Mouse (Mus musculus): ENCODE results near the gene Sez6l. TPM values are rescaled to one million over a fixed set of nuclear protein-coding genes. Genes with fewer than 3 reads are reported as not detected.

Sez6l gene
- polyA plus RNA-seq, 1 experiment from 2014 or later, result 0.01 TPM

- POLR2A ChIA-PET, result interaction anchor here (0.6 kb wide), 1 partner anchor 11 kb away, joined by 5 read pairs; no protein-coding TSS in a partner anchor
- CTCF ChIA-PET, result no interaction called here
- peaks cover 10% of the 10 kb centered on the region for H3K27me3 ChIP-seq
- in situ Hi-C loops (cut with MboI; ENCODE audit: low pct_unique_long_range_greater_than_20kb), result no loop called here
- TF ChIP-seq CTCF (IDR thresholded peaks at IDR 0.05), result no peak
- ATAC-seq (no peak), DNase-seq (ENCODE audit: low read depth, low spot score) (no peak)
Observed at GRCm38 (mm10) chr5:112533312-112534075, 43.5 kb downstream of the Sez6l start.

DNA sequence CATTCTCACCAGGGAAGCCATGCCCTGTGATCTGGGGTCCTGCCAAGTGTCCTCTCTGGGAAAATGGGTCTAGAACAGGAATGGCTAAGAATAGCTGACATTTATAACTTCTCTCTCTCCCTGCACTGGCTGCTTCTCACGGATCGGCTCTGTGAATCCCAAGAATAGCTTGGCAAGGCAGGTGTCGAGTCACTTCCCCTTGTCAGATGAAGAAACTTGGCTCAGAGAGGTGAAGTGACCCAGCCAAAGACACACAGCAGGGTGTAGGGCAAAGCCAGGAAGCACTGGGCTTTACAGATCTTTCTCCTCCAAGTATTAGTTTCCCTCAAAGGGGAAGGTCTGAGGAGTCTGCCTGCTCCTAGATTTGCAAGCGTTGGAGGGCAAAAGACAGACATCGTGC, 44.1 kb downstream of the Sez6l start:
- POLR2A ChIA-PET, result no interaction called here

GRCm38 (mm10) chr5:112532210-112532609, 44.8 kb downstream of the Sez6l start:
- ATAC-seq, result no peak
- ChIA-PET CTCF (no interaction called here), POLR2A (no interaction called here)
- peaks cover 10% of the 10 kb centered on the region for H3K27me3 ChIP-seq
- in situ Hi-C loops (cut with MboI; ENCODE audit: low pct_unique_long_range_greater_than_20kb), result no loop called here
- DNase-seq (ENCODE audit: low read depth, low spot score), result no peak
- no peak for TF ChIP-seq CTCF (IDR thresholded peaks at IDR 0.05)

More for the DNA sequence above, 44.1 kb downstream of the Sez6l start:
- CTCF ChIA-PET, result no interaction called here
- H3K27me3 ChIP-seq, result peaks cover 10% of the 10 kb centered on the region
- TF ChIP-seq CTCF (IDR thresholded peaks at IDR 0.05), result no peak
- in situ Hi-C loops (cut with MboI; ENCODE audit: low pct_unique_long_range_greater_than_20kb), result no loop called here
- DNase-seq (ENCODE audit: low read depth, low spot score) (no peak), ATAC-seq (no peak)

DNA sequence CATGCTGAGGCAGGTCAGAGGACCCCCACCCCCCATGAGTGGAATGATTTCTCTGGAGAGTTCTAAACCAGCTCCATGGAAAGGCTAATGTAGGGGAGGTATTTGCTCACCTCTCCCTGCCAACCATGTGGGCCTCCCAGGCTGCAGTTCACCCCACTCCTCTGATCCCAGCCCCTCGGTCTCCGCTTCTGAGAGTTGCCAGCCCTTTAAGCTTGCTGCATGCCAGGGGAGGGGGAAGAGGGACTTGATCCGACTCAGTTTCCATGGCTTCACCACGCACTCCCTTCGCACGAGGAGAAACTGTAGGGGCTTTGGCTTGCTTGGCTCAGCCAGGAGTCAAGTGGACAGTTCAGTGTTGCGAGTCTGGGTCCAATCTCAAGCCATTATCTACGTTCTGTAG, 45.9 kb downstream of the Sez6l start:
- POLR2A ChIA-PET, result no interaction called here
- no peak for TF ChIP-seq CTCF (IDR thresholded peaks at IDR 0.05)
- in situ Hi-C loops (cut with MboI; ENCODE audit: low pct_unique_long_range_greater_than_20kb), result no loop called here

GRCm38 (mm10) chr5:112526936-112527335, 50.0 kb downstream of the Sez6l start:
- DNase-seq (ENCODE audit: low read depth, low spot score) (no peak), ATAC-seq (no peak)
- ChIA-PET CTCF (no interaction called here), POLR2A (no interaction called here)
- TF ChIP-seq CTCF (IDR thresholded peaks at IDR 0.05), result no peak
- in situ Hi-C loops (cut with MboI; ENCODE audit: low pct_unique_long_range_greater_than_20kb), result no loop called here
- H3K27me3 ChIP-seq, result peaks cover 3% of the 10 kb centered on the region

More for the DNA sequence above, 45.9 kb downstream of the Sez6l start:
- H3K27me3 ChIP-seq, result peaks cover 10% of the 10 kb centered on the region
- ATAC-seq (no peak), DNase-seq (ENCODE audit: low read depth, low spot score) (no peak)
- CTCF ChIA-PET, result no interaction called here

- H3K27me3 ChIP-seq, result peaks cover 5% of the 10 kb centered on the region
- ChIA-PET CTCF (interaction anchor here (1.9 kb wide), 1 partner anchor 10 kb away, joined by 4 read pairs; no protein-coding TSS in a partner anchor), POLR2A (no interaction called here)
- DNase-seq (ENCODE audit: low read depth, low spot score) (no peak), ATAC-seq (no peak)
- in situ Hi-C loops (cut with MboI; ENCODE audit: low pct_unique_long_range_greater_than_20kb), result no loop called here
- TF ChIP-seq CTCF (IDR thresholded peaks at IDR 0.05), result no peak
Observed at GRCm38 (mm10) chr5:112526435-112526834, 50.5 kb downstream of the Sez6l start.

DNA sequence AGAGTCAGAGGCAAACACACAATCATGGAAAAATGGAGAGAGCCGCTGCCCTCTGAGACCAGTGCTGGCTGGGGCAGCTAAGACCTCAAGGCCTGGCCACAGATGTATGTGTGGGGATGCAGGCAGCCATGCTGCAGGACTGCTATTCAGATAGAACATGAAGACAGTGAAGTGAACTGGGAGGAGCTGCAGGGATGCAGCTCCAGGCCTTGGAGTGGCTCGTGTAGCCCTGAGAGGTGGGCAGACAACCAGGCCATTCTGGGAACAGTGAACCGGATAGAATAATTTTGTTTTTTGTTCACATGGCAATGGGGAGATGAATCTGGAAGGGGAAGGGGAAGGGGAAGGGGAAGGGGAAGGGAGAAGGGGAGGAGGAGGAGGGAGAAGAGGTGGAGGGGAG, 51.0 kb downstream of the Sez6l start:
- in situ Hi-C loops (cut with MboI; ENCODE audit: low pct_unique_long_range_greater_than_20kb), result no loop called here
- ATAC-seq, result no peak
- no peak for TF ChIP-seq CTCF (IDR thresholded peaks at IDR 0.05)
- ChIA-PET POLR2A (interaction anchor here (0.5 kb wide), 1 partner anchor 542 kb away, joined by 3 read pairs; no protein-coding TSS in a partner anchor), CTCF (interaction anchor here (1.9 kb wide), 1 partner anchor 10 kb away, joined by 4 read pairs; no protein-coding TSS in a partner anchor)
- DNase-seq (ENCODE audit: low read depth, low spot score), result no peak
- H3K27me3 ChIP-seq, result peaks cover 5% of the 10 kb centered on the region

GRCm38 (mm10) chr5:112525271-112525670, 51.7 kb downstream of the Sez6l start:
- in situ Hi-C loops (cut with MboI; ENCODE audit: low pct_unique_long_range_greater_than_20kb), result no loop called here
- ATAC-seq (no peak), DNase-seq (ENCODE audit: low read depth, low spot score) (no peak)
- peaks cover 5% of the 10 kb centered on the region for H3K27me3 ChIP-seq
- CTCF ChIA-PET, result interaction anchor here (1.9 kb wide), 1 partner anchor 9 kb away, joined by 4 read pairs; no protein-coding TSS in a partner anchor
- TF ChIP-seq CTCF (IDR thresholded peaks at IDR 0.05), result no peak
- POLR2A ChIA-PET, result interaction anchor here (0.5 kb wide), 1 partner anchor 542 kb away, joined by 3 read pairs; no protein-coding TSS in a partner anchor

GRCm38 (mm10) chr5:112523796-112524195, 53.2 kb downstream of the Sez6l start:
- DNase-seq (ENCODE audit: low read depth, low spot score) (no peak), ATAC-seq (no peak)
- POLR2A ChIA-PET, result no interaction called here
- in situ Hi-C loops (cut with MboI; ENCODE audit: low pct_unique_long_range_greater_than_20kb), result no loop called here
- CTCF ChIA-PET, result no interaction called here
- TF ChIP-seq CTCF (IDR thresholded peaks at IDR 0.05), result no peak
- H3K27me3 ChIP-seq, result peaks cover 5% of the 10 kb centered on the region

DNA sequence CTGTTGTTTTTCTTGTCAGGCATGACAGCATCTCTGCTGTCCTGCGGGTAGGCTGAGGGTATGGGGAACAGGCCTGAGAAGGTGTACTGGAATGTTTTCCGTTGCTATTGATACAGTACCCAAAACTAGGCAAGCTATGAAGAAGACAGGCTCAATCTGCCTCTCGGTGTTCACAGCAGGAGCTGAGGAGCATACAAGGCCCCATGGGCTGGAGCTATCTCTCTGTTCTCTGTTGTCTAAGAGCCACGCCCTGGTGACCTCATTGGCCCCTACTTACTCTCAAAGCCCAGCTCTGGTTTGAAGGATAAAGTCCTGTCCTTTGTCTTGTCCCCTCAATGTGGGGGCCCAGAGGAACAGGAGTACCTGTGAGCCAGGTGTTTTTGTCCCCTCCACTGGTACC, 53.7 kb downstream of the Sez6l start:
- ChIA-PET CTCF (no interaction called here), POLR2A (no interaction called here)
- in situ Hi-C loops (cut with MboI; ENCODE audit: low pct_unique_long_range_greater_than_20kb), result no loop called here
- no peak for TF ChIP-seq CTCF (IDR thresholded peaks at IDR 0.05)
- peaks cover 5% of the 10 kb centered on the region for H3K27me3 ChIP-seq
- no peak for DNase-seq (ENCODE audit: low read depth, low spot score)
- no peak for ATAC-seq

- in situ Hi-C loops (cut with MboI; ENCODE audit: low pct_unique_long_range_greater_than_20kb), result no loop called here
- DNase-seq (ENCODE audit: low read depth, low spot score) (no peak), ATAC-seq (no peak)
- ChIA-PET POLR2A (no interaction called here), CTCF (no interaction called here)
- peaks cover 17% of the 10 kb centered on the region for H3K27me3 ChIP-seq
- no peak for TF ChIP-seq CTCF (IDR thresholded peaks at IDR 0.05)
Observed at GRCm38 (mm10) chr5:112521703-112522527, 55.1 kb downstream of the Sez6l start.

Measured in Patski (cell line).